Mouse (Mus musculus): ENCODE measurements around the gene Tat.

DNA sequence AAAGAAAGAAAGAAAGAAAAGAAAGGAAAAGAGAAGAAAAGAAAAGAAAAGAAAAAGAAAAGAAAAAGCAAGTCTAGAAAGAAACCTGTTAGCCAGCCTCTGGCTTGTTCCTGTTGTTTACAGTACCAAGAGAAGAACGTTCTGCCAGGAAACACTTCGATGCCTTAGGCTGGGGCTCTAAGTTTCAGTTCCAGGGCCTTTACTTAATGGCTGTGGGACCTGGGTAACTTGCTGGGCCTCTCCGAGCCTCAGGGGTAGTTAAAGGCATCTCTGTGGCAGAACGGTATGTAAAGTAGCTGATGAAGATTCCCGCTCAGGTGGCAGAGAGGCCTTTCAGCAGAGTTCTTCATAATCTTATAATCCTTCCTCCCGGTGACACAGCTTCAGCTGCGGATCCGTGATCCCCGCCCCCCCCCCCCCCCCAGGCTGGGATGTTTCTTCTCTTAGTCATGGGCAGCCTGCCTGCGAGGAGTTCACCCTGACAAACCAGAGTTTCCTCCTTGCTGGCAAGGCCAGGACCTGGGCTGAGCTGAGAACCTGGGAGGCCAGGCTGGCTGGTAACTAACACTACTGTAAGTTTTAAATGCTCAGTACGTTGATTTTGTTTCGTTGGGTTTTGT lies 32.1 kb upstream of the Tat start:
- TF ChIP-seq RAD21 (IDR thresholded peaks at IDR 0.05; ENCODE audit: low read depth, low read length) (no peak), TBP (IDR thresholded peaks at IDR 0.05; ENCODE audit: low read depth, low read length) (no peak), POLR2AphosphoS2 (IDR thresholded peaks at IDR 0.05; ENCODE audit: low read length) (no peak), MAX (IDR thresholded peaks at IDR 0.05; ENCODE audit: low read length) (no peak), USF1 (IDR thresholded peaks at IDR 0.05; ENCODE audit: low read depth, low read length) (no peak), CTCF (IDR thresholded peaks at IDR 0.05 in 2 of 3, conservative IDR thresholded peaks at IDR 0.05 in 1 of 3; ENCODE audit: control insufficient read depth in 1 of 3, insufficient read depth in 1 of 3, low read depth in 2 of 3, low read length in 3 of 3, poor library complexity in 1 of 3, severe bottlenecking in 1 of 3) (no peak), KAT2A (conservative IDR thresholded peaks at IDR 0.05; ENCODE audit: low read depth, low read length) (no peak), POLR2A (IDR thresholded peaks at IDR 0.05; ENCODE audit: control insufficient read depth in 1 of 2, insufficient read depth in 1 of 2, low read depth in 1 of 2, low read length in 2 of 2, poor library complexity in 1 of 2) (no peak), E2F4 (IDR thresholded peaks at IDR 0.05; ENCODE audit: borderline replicate concordance, low read depth, low read length) (no peak), CHD2 (IDR thresholded peaks at IDR 0.05; ENCODE audit: low read length) (no peak), UBTF (IDR thresholded peaks at IDR 0.05; ENCODE audit: borderline replicate concordance, insufficient read depth, low read depth, low read length) (no peak), ZC3H11A (IDR thresholded peaks at IDR 0.05; ENCODE audit: low read depth, low read length) (no peak)
